Comparison of ENCODE assay signal across 23 mouse cellular contexts in genomic region chr6:143066859-143067258, GRCm38 (mm10). TPM values are rescaled to one million over a fixed set of nuclear protein-coding genes. Genes with fewer than 3 reads are reported as not detected.
DNase-seq lines count a peak whose midpoint lies in the region; ATAC-seq and TF ChIP-seq lines count a peak whose summit lies in the region.
"Had no signal": no experiment of that assay in that cellular context is flagged by ENCODE, and none has a peak within 500 bp of the region (broad histone marks: within the 10 kb centered on the region; RNA-seq: fewer than 3 reads in every experiment).

No protein-coding gene starts in this region.

- no peak for TF ChIP-seq EP300 in stomach, postnatal 0 days (optimal IDR thresholded peaks at IDR 0.05)

- H3K4me1 ChIP-seq in liver, embryonic 12.5 days, result peaks cover 52% of the 10 kb centered on the region
- H3K4me1 ChIP-seq in midbrain, embryonic 16.5 days (ENCODE audit: control insufficient read depth, insufficient read depth, low read length), result peaks cover 5% of the 10 kb centered on the region
- H3K4me1 ChIP-seq in hindbrain, postnatal 0 days (ENCODE audit: insufficient read depth, low read length), result no peaks in the 10 kb centered on the region
- H3K4me1 ChIP-seq in stomach, postnatal 0 days (replicated peaks; ENCODE audit: control insufficient read depth, insufficient read depth), result no peaks in the 10 kb centered on the region
- H3K4me1 ChIP-seq: hindbrain, embryonic 15.5 days; limb, embryonic 10.5 days; stomach, embryonic 15.5 days had no signal

- H3K4me2 ChIP-seq in liver, embryonic 12.5 days, result peak overlapping the region; percentile 38; the same call in 1 of the 2 replicates
- no peak overlapping the region for H3K4me2 ChIP-seq in midbrain, embryonic 16.5 days (ENCODE audit: low read length)
- H3K4me2 ChIP-seq in hindbrain, postnatal 0 days (ENCODE audit: low read depth, low read length), result no peak overlapping the region
- no peak overlapping the region for H3K4me2 ChIP-seq in stomach, postnatal 0 days (replicated peaks; ENCODE audit: low read depth)
- H3K4me2 ChIP-seq: forebrain, embryonic 12.5 days; heart, embryonic 15.5 days; hindbrain, embryonic 15.5 days; stomach, embryonic 15.5 days had no signal

- H3K27me3 ChIP-seq in liver, embryonic 12.5 days (replicated peaks), result no peaks in the 10 kb centered on the region
- H3K27me3 ChIP-seq in midbrain, embryonic 16.5 days (ENCODE audit: control insufficient read depth, insufficient read depth, low read depth, low read length), result no peaks in the 10 kb centered on the region
- no peaks in the 10 kb centered on the region for H3K27me3 ChIP-seq in hindbrain, postnatal 0 days (ENCODE audit: insufficient read depth, low read length)
- H3K27me3 ChIP-seq in stomach, postnatal 0 days (ENCODE audit: control insufficient read depth, insufficient read depth, low read length), result no peaks in the 10 kb centered on the region
- H3K27me3 ChIP-seq: forebrain, embryonic 12.5 days; heart, embryonic 15.5 days; hindbrain, embryonic 15.5 days; stomach, embryonic 15.5 days had no signal

- WGBS in liver, embryonic 12.5 days (ENCODE audit: insufficient replicate concordance), result 47% methylated on average over 9 of the region's 9 CpGs
- WGBS in midbrain, embryonic 16.5 days, result 91% methylated on average over 9 of the region's 9 CpGs
- WGBS in hindbrain, postnatal 0 days, result 90% methylated on average over 9 of the region's 9 CpGs
- WGBS in stomach, postnatal 0 days, result 83% methylated on average over 9 of the region's 9 CpGs

- no peak overlapping the region for H3K4me3 ChIP-seq in liver, embryonic 12.5 days
- H3K4me3 ChIP-seq in midbrain, embryonic 16.5 days (ENCODE audit: low read depth, low read length), result no peak overlapping the region
- H3K4me3 ChIP-seq in hindbrain, postnatal 0 days (ENCODE audit: low read length), result no peak overlapping the region
- H3K4me3 ChIP-seq in stomach, postnatal 0 days (ENCODE audit: low read depth, low read length), result no peak overlapping the region
- H3K4me3 ChIP-seq: forebrain, embryonic 12.5 days; heart, adult 2 months; heart, embryonic 15.5 days; hindbrain, embryonic 15.5 days; limb, embryonic 10.5 days; stomach, embryonic 15.5 days had no signal

- no peak for TF ChIP-seq CTCF in hindbrain, postnatal 0 days (IDR thresholded peaks at IDR 0.05; ENCODE audit: low read depth)
- no peak for TF ChIP-seq CTCF in stomach, postnatal 0 days (IDR thresholded peaks at IDR 0.05; ENCODE audit: low read depth)

- no peak for DNase-seq in liver
- peak; percentile 63 for DNase-seq in naive thymus-derived CD4-positive, alpha-beta T cell, adult 2 months (ENCODE audit: low read depth)
- no peak for DNase-seq in left cerebral cortex, adult 9 months (ENCODE audit: low spot score in 2 of 2)
- no peak for DNase-seq in hindbrain, postnatal 0 days (ENCODE audit: low spot score)
- no peak for DNase-seq in stomach, postnatal 0 days (ENCODE audit: low spot score)
- DNase-seq: adrenal gland, postnatal 10 days; cerebellum, adult 11 months; cerebellum, postnatal 14 days; gastrocnemius, postnatal 10 days; heart, adult 2 months; heart, postnatal 4 days; kidney, adult 18-20 months; lung, adult 18-20 months; retina, postnatal 1 day had no signal

- H3K27ac ChIP-seq in liver, embryonic 12.5 days, result peak overlapping the region; percentile 74
- no peak overlapping the region for H3K27ac ChIP-seq in midbrain, embryonic 16.5 days (ENCODE audit: low read length)
- H3K27ac ChIP-seq in hindbrain, postnatal 0 days, result no peak overlapping the region
- no peak overlapping the region for H3K27ac ChIP-seq in stomach, postnatal 0 days (replicated peaks)
- H3K27ac ChIP-seq: forebrain, embryonic 12.5 days; heart, adult 2 months; heart, embryonic 15.5 days; hindbrain, embryonic 15.5 days; kidney, postnatal 0 days; limb, embryonic 10.5 days; stomach, embryonic 15.5 days had no signal

- H3K9me3 ChIP-seq in liver, embryonic 12.5 days (replicated peaks), result no peaks in the 10 kb centered on the region
- no peaks in the 10 kb centered on the region for H3K9me3 ChIP-seq in midbrain, embryonic 16.5 days (replicated peaks; ENCODE audit: control insufficient read depth, low read length, poor library complexity, severe bottlenecking)
- no peaks in the 10 kb centered on the region for H3K9me3 ChIP-seq in hindbrain, postnatal 0 days (ENCODE audit: low read length)
- H3K9me3 ChIP-seq in stomach, postnatal 0 days (ENCODE audit: control insufficient read depth, low read length), result no peaks in the 10 kb centered on the region
- H3K9me3 ChIP-seq: forebrain, embryonic 12.5 days; heart, embryonic 15.5 days; hindbrain, embryonic 15.5 days; limb, embryonic 10.5 days; stomach, embryonic 15.5 days had no signal

- peaks cover 36% of the 10 kb centered on the region for H3K36me3 ChIP-seq in liver, embryonic 12.5 days
- 0 out of 2 replicates have a peak, but pooled peaks cover 5% of the 10 kb centered on the region for H3K36me3 ChIP-seq in midbrain, embryonic 16.5 days (ENCODE audit: control insufficient read depth, insufficient read depth, low read length)
- H3K36me3 ChIP-seq in hindbrain, postnatal 0 days (ENCODE audit: insufficient read depth, low read length), result no peaks in the 10 kb centered on the region; the same call in 1 of the 2 replicates
- no peaks in the 10 kb centered on the region; the same call in 1 of the 2 replicates for H3K36me3 ChIP-seq in stomach, postnatal 0 days (ENCODE audit: control insufficient read depth, insufficient read depth, low read length)
- H3K36me3 ChIP-seq: stomach, embryonic 15.5 days had no signal

- ATAC-seq in liver, embryonic 12.5 days, result no peak
- ATAC-seq in granulocyte monocyte progenitor cell, adult 5-6 weeks (replicated peaks; ENCODE audit: poor library complexity, severe bottlenecking), result peak; percentile 45
- ATAC-seq in midbrain, embryonic 16.5 days, result no peak
- no peak for ATAC-seq in hindbrain, postnatal 0 days
- ATAC-seq in stomach, postnatal 0 days (ENCODE audit: low FRiP score, low TSS enrichment), result no peak

- peak overlapping the region; percentile 44; the same call in 1 of the 2 replicates for H3K9ac ChIP-seq in liver, embryonic 12.5 days
- no peak overlapping the region for H3K9ac ChIP-seq in midbrain, embryonic 16.5 days (ENCODE audit: low read depth, low read length)
- H3K9ac ChIP-seq in hindbrain, postnatal 0 days (replicated peaks; ENCODE audit: low read length), result no peak overlapping the region
- H3K9ac ChIP-seq in stomach, postnatal 0 days (ENCODE audit: low read length), result no peak overlapping the region
- H3K9ac ChIP-seq: forebrain, embryonic 12.5 days; heart, embryonic 15.5 days; hindbrain, embryonic 15.5 days; stomach, embryonic 15.5 days had no signal

RNA-seq across cellular contexts. Expression of gene C2cd5, which starts 33.1 kb away (rescaled TPM):
- 22.2 and 22.7 TPM in 2 replicates for polyA plus RNA-seq in liver, embryonic 12.5 days (2016; fragmentation: Nextera tagmentation; extraction: Ambion mirVana)
- total RNA-seq in granulocyte monocyte progenitor cell, adult 5-6 weeks (2014; fragmentation: Nextera tagmentation), result 80.3 and 105 TPM in 2 replicates
- total RNA-seq in granulocyte monocyte progenitor cell, adult 5-6 weeks (2017), result 50.8 and 51.8 TPM in 2 replicates
- polyA plus RNA-seq in midbrain, embryonic 16.5 days (2015; fragmentation: Nextera tagmentation; extraction: Ambion mirVana), result 43.2 and 52.4 TPM in 2 replicates
- 32.0 and 38.2 TPM in 2 replicates for total RNA-seq in hindbrain, postnatal 0 days (2014; rRNA removed)
- 24.4 and 26.7 TPM in 2 replicates for polyA plus RNA-seq in hindbrain, postnatal 0 days (2015; fragmentation: Nextera tagmentation; extraction: Ambion mirVana)
- 7.7 and 8.3 TPM in 2 replicates for polyA plus RNA-seq in stomach, postnatal 0 days (2015; fragmentation: Nextera tagmentation; extraction: Ambion mirVana)
